Mouse (Mus musculus): ENCODE results near the gene March6. TPM values are rescaled to one million over a fixed set of nuclear protein-coding genes. Genes with fewer than 3 reads are reported as not detected.

March6 gene
- polyA plus RNA-seq, 1 experiment from 2014 or later: 68.3 TPM

DNA sequence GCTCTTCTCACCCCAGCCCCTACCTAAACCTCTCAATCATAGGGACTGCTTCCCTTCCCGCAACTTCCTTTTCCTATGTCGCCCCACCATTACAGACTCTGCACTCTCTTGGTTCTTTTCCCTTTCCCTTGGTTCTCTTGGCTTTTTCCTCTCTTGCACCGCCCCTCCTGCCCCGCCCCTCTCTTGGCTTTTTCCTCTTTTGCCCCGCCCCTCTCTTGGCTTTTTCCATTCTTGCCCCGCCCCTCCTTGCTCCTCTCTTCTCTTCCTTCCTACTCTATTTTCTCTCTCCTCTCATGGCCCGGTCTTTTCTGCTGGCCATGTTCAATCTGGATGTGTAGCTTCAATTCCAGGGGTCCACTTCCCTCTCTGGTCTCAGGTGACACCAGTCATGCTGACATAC is 36.6 kb upstream of the March6 start:
- DNase-seq (ENCODE audit: low spot score): no peak
- no peak overlapping the region for H3K4me2 ChIP-seq (ENCODE audit: low read length)
- no peaks in the 10 kb centered on the region for H3K9me3 ChIP-seq (replicated peaks; ENCODE audit: control insufficient read depth, low read length)
- no peak overlapping the region for H3K27ac ChIP-seq (ENCODE audit: low read depth, low read length)
- no peaks in the 10 kb centered on the region for H3K36me3 ChIP-seq (ENCODE audit: control insufficient read depth, insufficient read depth, low read length)
- no peak for ATAC-seq
- no peaks in the 10 kb centered on the region for H3K27me3 ChIP-seq (replicated peaks; ENCODE audit: control insufficient read depth, insufficient read depth, low read length)
- H3K4me3 ChIP-seq (ENCODE audit: low read depth, low read length): no peak overlapping the region
- H3K9ac ChIP-seq (ENCODE audit: low read length): no peak overlapping the region
- 65% methylated on average over 7 of the region's 7 CpGs for WGBS
- H3K4me1 ChIP-seq (ENCODE audit: control insufficient read depth, insufficient read depth, low read length): no peaks in the 10 kb centered on the region

DNA sequence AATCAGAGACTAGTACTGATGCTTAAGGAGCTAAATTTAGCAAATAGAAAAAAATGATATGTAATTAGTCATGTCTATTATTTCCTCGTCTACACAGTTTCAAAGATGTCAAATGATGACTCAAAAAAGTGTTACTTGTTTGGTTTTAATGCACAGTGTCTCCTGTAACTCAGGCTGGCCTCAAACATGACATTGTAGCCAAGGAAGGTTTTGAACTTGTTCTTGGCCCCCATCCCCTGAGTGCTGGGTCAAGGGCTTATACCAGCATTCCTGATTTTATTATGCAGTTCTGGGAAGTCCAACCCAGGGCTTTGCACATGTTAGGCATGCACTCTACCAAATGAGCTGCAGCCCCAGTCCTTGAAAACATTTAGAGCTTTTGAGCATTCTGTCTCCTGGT is 34.9 kb upstream of the March6 start:
- Histone ChIP-seq H3K9ac (ENCODE audit: low read length) (no peak overlapping the region), H3K4me2 (ENCODE audit: low read length) (no peak overlapping the region), H3K4me3 (ENCODE audit: low read depth, low read length) (no peak overlapping the region), H3K27me3 (replicated peaks; ENCODE audit: control insufficient read depth, insufficient read depth, low read length) (no peaks in the 10 kb centered on the region), H3K36me3 (ENCODE audit: control insufficient read depth, insufficient read depth, low read length) (no peaks in the 10 kb centered on the region), H3K27ac (ENCODE audit: low read depth, low read length) (no peak overlapping the region), H3K9me3 (replicated peaks; ENCODE audit: control insufficient read depth, low read length) (no peaks in the 10 kb centered on the region), H3K4me1 (ENCODE audit: control insufficient read depth, insufficient read depth, low read length) (no peaks in the 10 kb centered on the region)
- WGBS: 81% methylated on average over 1 of the region's 1 CpGs
- no peak for ATAC-seq
- no peak for DNase-seq (ENCODE audit: low spot score)

DNA sequence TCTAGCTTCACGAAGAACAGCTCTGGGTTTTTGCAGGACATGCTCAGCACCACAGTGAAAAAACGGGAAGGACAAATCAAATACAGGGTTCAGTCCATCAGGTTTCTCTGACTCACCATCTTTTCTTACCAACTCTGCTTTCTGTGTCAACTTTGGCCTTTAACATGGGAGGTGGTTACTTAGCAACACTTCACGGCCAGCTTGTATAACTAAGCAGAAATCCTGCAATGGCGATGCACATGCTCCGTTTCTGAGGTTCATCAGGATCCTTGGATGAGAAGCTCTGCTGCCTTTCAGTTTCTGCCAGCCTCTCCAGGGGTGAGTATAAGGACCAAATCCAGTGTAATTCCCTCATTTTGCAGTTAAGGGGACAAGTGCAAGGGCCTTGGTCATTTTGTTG is 34.3 kb upstream of the March6 start, which contains the start of gene Cmbl:
Gene Cmbl (plus strand): TSS at position 206 of the 400 bp plus-strand sequence.
- no peaks in the 10 kb centered on the region for H3K36me3 ChIP-seq (ENCODE audit: control insufficient read depth, insufficient read depth, low read length)
- no peak within 1 kb of the TSS for H3K4me2 ChIP-seq (ENCODE audit: low read length)
- WGBS: 76% methylated on average over 5 of the region's 5 CpGs
- no peaks in the 10 kb centered on the region for H3K4me1 ChIP-seq (ENCODE audit: control insufficient read depth, insufficient read depth, low read length)
- no peak within 1 kb of the TSS for H3K27ac ChIP-seq (ENCODE audit: low read depth, low read length)
- H3K27me3 ChIP-seq (replicated peaks; ENCODE audit: control insufficient read depth, insufficient read depth, low read length): no peaks in the 10 kb centered on the region
- DNase-seq (ENCODE audit: low spot score): no peak
- no peak for ATAC-seq
- no peak within 1 kb of the TSS for H3K9ac ChIP-seq (ENCODE audit: low read length)
- no peak within 1 kb of the TSS for H3K4me3 ChIP-seq (ENCODE audit: low read depth, low read length)
- H3K9me3 ChIP-seq (replicated peaks; ENCODE audit: control insufficient read depth, low read length): no peaks in the 10 kb centered on the region

DNA sequence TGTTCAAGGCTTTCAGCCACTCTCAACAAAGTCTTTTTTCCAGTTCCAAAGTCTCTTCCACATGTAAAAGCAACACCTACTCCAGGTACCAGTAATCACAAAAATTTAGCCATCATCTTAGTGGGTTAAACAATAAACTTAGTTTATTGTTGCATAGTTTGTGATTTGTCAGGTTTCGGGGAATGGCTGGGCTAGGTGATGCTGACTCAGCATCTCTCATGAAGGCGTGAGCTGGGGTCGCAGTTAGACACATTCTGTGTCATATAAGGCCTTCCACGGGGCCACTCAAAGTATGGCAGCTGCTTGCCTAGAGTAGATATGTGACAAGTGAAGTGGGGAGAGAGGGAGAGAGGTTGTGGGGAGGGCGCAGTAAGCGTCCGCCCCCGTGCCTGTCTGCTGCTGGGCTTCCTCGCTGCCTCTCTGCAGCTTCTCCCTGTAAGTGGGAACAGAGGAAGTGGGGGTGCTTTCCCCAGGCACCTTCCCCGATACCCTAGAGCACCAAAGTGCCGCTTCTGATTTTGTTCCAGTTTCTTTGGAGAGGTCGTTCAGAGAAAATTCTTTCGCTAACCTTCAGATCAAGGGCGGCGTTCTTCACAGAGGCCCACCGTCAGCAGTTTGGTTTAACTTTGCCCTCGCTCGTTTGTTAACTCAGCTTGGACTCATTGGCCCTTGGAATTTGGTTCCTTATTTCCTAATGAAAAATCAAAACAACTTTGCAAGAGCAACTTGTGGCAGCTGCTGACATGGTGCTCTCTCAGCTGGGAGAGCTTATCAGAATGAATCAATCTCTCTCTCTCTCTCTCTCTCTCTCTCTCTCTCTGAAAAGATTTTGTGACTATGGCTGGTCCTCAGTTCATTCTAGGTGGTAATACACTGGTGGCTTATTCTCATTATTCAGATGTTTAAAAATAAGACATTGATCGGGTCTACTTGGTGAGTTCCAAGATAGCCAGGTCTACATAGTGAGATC is 33.0 kb upstream of the March6 start:
- H3K9ac ChIP-seq (ENCODE audit: low read length): no peak overlapping the region
- H3K36me3 ChIP-seq (ENCODE audit: control insufficient read depth, insufficient read depth, low read length): no peaks in the 10 kb centered on the region
- H3K27me3 ChIP-seq (replicated peaks; ENCODE audit: control insufficient read depth, insufficient read depth, low read length): no peaks in the 10 kb centered on the region
- H3K4me1 ChIP-seq (ENCODE audit: control insufficient read depth, insufficient read depth, low read length): no peaks in the 10 kb centered on the region
- ATAC-seq (no peak), DNase-seq (ENCODE audit: low spot score) (no peak)
- no peak overlapping the region for H3K4me3 ChIP-seq (ENCODE audit: low read depth, low read length)
- no peaks in the 10 kb centered on the region for H3K9me3 ChIP-seq (replicated peaks; ENCODE audit: control insufficient read depth, low read length)
- no peak overlapping the region for H3K27ac ChIP-seq (ENCODE audit: low read depth, low read length)
- 75% methylated on average over 19 of the region's 19 CpGs for WGBS
- no peak overlapping the region for H3K4me2 ChIP-seq (ENCODE audit: low read length)

DNA sequence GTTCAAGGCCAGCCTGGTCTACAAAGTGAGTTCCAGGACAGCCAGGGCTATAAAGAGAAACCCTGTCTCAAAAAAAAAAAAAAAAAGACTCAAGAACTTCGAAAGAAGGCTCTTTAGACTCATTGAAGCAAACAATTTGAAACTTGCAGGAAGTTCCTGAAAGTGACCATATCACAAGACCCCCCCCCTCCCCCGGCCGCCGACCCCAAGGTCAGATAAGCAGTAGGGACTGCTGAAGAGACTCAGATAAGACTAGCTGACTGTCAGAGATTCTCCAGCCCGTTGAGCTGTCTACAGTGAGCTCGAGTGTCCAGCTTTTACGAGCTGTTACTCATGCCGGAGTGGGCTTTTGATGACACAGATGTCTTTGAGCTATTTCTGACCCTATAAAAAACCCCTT is 32.0 kb upstream of the March6 start:
- no peaks in the 10 kb centered on the region for H3K4me1 ChIP-seq (ENCODE audit: control insufficient read depth, insufficient read depth, low read length)
- no peak for ATAC-seq
- no peak overlapping the region for H3K27ac ChIP-seq (ENCODE audit: low read depth, low read length)
- no peak for DNase-seq (ENCODE audit: low spot score)
- H3K9ac ChIP-seq (ENCODE audit: low read length): no peak overlapping the region
- no peak overlapping the region for H3K4me3 ChIP-seq (ENCODE audit: low read depth, low read length)
- H3K36me3 ChIP-seq (ENCODE audit: control insufficient read depth, insufficient read depth, low read length): no peaks in the 10 kb centered on the region
- no peaks in the 10 kb centered on the region for H3K27me3 ChIP-seq (replicated peaks; ENCODE audit: control insufficient read depth, insufficient read depth, low read length)
- WGBS: 92% methylated on average over 8 of the region's 8 CpGs
- no peak overlapping the region for H3K4me2 ChIP-seq (ENCODE audit: low read length)
- no peaks in the 10 kb centered on the region for H3K9me3 ChIP-seq (replicated peaks; ENCODE audit: control insufficient read depth, low read length)

DNA sequence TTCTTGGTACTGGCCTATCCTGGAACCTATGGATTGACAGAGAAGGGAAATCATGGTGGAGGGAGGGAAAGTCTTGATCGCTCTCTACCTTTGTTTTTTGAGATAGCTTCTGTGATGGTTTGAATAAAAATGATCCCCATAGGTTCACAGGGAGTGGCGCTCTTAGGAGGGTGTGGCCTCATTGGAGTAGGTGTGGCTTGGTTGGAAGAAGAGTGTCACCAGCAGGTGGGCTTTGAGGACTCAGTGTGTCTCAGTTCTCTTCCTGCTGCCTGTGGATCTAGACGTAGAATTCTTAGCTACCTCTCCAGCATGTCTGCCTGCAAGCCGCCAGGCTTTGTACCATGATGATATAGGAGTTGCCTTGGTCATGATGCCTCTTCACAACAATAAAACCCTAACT is 31.1 kb upstream of the March6 start:
- WGBS: 95% methylated on average over 4 of the region's 4 CpGs
- no peaks in the 10 kb centered on the region for H3K9me3 ChIP-seq (replicated peaks; ENCODE audit: control insufficient read depth, low read length)
- no peak overlapping the region for H3K27ac ChIP-seq (ENCODE audit: low read depth, low read length)
- no peaks in the 10 kb centered on the region for H3K27me3 ChIP-seq (replicated peaks; ENCODE audit: control insufficient read depth, insufficient read depth, low read length)
- H3K4me1 ChIP-seq (ENCODE audit: control insufficient read depth, insufficient read depth, low read length): no peaks in the 10 kb centered on the region
- DNase-seq (ENCODE audit: low spot score) (no peak), ATAC-seq (no peak)
- no peak overlapping the region for H3K4me2 ChIP-seq (ENCODE audit: low read length)
- no peaks in the 10 kb centered on the region for H3K36me3 ChIP-seq (ENCODE audit: control insufficient read depth, insufficient read depth, low read length)
- H3K9ac ChIP-seq (ENCODE audit: low read length): no peak overlapping the region
- no peak overlapping the region for H3K4me3 ChIP-seq (ENCODE audit: low read depth, low read length)

DNA sequence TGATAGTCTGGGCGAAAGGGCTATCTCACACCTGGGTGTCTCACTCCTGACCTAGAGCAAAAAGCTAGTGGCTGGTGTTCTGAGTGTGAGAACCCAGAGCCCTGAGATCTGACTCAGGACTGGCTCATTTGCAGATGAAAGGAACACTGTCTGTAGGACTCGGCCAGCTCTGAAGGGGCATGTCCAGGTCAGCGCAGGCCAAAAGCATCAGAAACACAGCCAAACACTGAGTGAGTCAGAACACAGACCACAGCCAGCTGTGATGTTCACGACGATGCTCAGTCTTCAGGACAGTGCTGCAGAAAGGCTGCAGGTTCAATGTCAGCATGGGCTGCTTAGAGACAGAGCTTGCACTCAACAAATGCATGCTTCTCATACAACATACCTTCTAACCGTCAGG is 30.5 kb upstream of the March6 start:
- H3K27ac ChIP-seq (ENCODE audit: low read depth, low read length): no peak overlapping the region

DNA sequence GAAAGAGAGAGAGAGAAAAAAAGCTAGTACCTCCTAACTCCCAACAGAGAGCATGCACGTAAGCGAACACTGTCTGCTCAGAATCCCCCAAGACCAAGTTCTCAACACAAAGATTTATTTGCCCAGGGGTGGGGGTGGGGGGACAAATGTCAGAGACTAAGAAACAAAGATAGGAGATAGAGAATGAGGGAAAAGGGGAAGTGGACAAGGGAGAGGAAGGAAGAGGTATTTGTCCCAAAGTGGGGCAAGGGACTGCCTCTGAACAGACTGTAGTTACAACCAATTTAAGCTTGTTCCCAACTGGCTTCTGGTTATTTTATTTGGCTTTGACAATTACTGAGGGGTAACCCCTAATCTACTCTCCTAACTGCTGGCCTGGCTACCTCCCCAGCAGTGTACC is 24.0 kb upstream of the March6 start:
- H3K4me2 ChIP-seq (ENCODE audit: low read length): no peak overlapping the region
- no peaks in the 10 kb centered on the region for H3K9me3 ChIP-seq (replicated peaks; ENCODE audit: control insufficient read depth, low read length)
- 81% methylated on average over 2 of the region's 2 CpGs for WGBS
- no peaks in the 10 kb centered on the region for H3K27me3 ChIP-seq (replicated peaks; ENCODE audit: control insufficient read depth, insufficient read depth, low read length)
- H3K4me3 ChIP-seq (ENCODE audit: low read depth, low read length): no peak overlapping the region
- no peak overlapping the region for H3K27ac ChIP-seq (ENCODE audit: low read depth, low read length)
- DNase-seq (ENCODE audit: low spot score): no peak
- H3K4me1 ChIP-seq (ENCODE audit: control insufficient read depth, insufficient read depth, low read length): no peaks in the 10 kb centered on the region
- H3K9ac ChIP-seq (ENCODE audit: low read length): no peak overlapping the region
- no peak for ATAC-seq
- no peaks in the 10 kb centered on the region for H3K36me3 ChIP-seq (ENCODE audit: control insufficient read depth, insufficient read depth, low read length)

More for the DNA sequence above, 30.5 kb upstream of the March6 start:
- no peaks in the 10 kb centered on the region for H3K27me3 ChIP-seq (replicated peaks; ENCODE audit: control insufficient read depth, insufficient read depth, low read length)
- H3K4me1 ChIP-seq (ENCODE audit: control insufficient read depth, insufficient read depth, low read length): no peaks in the 10 kb centered on the region
- DNase-seq (ENCODE audit: low spot score) (no peak), ATAC-seq (no peak)
- no peak overlapping the region for H3K4me3 ChIP-seq (ENCODE audit: low read depth, low read length)
- no peaks in the 10 kb centered on the region for H3K36me3 ChIP-seq (ENCODE audit: control insufficient read depth, insufficient read depth, low read length)
- no peak overlapping the region for H3K4me2 ChIP-seq (ENCODE audit: low read length)
- no peaks in the 10 kb centered on the region for H3K9me3 ChIP-seq (replicated peaks; ENCODE audit: control insufficient read depth, low read length)
- WGBS: 84% methylated on average over 6 of the region's 6 CpGs
- H3K9ac ChIP-seq (ENCODE audit: low read length): no peak overlapping the region

DNA sequence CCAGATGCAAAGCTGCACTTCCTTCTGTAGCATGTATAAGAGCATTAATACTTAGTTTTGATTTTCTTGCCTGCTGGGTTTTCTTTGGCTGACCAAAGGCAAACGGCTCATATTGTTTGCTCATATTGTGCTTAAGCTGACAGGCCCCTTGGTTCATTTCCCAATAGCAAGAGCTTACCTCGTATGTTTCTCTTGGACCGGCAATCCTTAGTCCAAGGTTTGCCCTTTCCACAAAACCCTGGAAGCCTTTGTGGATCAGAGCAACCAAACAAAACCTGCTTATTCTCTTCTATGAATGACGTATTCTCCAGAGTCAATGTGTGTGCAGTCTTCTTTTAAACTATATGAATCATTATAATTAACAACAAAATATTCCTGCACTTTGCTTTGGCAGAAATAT is 19.5 kb upstream of the March6 start:
- 65% methylated on average over 4 of the region's 4 CpGs for WGBS
- H3K4me1 ChIP-seq (ENCODE audit: control insufficient read depth, insufficient read depth, low read length): no peaks in the 10 kb centered on the region
- H3K36me3 ChIP-seq (ENCODE audit: control insufficient read depth, insufficient read depth, low read length): no peaks in the 10 kb centered on the region
- no peak overlapping the region for H3K4me2 ChIP-seq (ENCODE audit: low read length)
- ATAC-seq: no peak
- no peak overlapping the region for H3K4me3 ChIP-seq (ENCODE audit: low read depth, low read length)
- H3K27ac ChIP-seq (ENCODE audit: low read depth, low read length): no peak overlapping the region
- no peaks in the 10 kb centered on the region for H3K9me3 ChIP-seq (replicated peaks; ENCODE audit: control insufficient read depth, low read length)
- H3K27me3 ChIP-seq (replicated peaks; ENCODE audit: control insufficient read depth, insufficient read depth, low read length): no peaks in the 10 kb centered on the region
- no peak for DNase-seq (ENCODE audit: low spot score)
- no peak overlapping the region for H3K9ac ChIP-seq (ENCODE audit: low read length)

All from forebrain, embryonic 14.5 days (tissue).